Mouse (Mus musculus) cerebral cortex, adult 2 months (tissue): ENCODE measurements around the gene P2rx5.

Source experiments
- WGBS: fragments of 180-500 bp; shearing (Covaris S2); methylation state at CpG from one replicate; pipeline ENCODE4 v1.1.7; 2018; 5-methylcytosine and 5-hydroxymethylcytosine counted together

Gene P2rx5

DNA sequence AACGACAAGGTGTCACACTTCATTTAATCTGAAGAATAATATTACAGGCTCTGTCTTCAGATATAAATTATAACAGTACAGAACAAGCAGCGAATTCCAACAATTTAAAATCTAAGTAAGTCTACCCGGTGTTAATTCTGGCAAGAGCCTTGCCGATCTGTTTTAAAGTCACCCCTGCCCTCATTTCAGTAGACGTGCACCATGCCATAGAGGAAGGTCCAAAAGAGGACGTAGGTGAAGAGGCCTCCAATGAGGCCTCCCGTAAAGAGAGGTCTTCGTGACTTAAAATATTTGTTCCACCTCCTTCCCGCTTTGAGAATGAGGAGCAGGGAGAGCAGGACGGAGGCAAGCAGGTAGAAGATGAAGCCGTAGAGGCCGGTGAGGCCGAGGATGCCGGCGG, 16.0 kb downstream of the P2rx5 start:
- under 1% methylated on average over 15 of the region's 15 CpGs for WGBS

DNA sequence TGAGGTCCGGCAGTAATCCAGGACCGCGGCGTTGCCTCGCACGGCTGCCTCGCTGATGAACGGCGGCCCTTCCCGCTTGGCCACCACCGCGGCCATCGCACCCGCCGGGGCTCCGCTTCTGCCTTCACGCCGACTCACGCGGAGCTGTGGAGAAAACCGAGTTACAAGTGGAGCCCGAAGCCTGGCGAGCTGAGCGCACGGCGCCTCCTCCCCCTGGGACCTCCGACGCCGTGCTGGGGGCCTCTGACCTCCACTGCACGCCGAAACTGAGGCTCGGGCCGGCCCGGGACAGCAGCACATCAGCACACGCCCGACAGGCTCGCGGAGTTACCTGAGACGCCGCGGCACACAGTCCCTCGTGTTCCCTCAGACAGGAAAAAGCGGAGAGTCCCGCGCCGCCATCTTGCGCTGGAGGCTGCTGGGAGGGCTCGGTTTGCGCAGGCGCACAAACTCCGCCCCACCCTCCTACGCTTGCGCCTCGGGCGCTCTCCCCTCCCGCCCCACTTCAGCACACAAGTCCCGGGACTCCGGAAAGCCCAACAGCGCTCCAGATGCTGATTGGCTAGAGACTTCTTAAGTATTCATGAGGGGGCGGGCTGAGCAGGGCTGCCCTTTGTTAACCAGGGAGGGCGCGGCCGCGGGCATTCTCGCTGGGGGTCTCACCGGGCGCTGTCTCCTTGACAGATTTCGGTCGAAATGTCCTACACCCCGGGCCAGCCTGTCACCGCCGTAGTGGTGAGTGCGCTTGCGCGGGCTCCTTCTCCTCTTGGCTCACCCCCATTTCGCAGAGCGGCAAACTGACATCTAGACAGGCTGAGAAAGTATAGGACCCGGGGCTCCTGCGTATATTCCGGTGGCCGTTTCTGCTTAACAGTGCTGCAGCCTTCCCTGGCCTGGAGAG, 16.6 kb downstream of the P2rx5 start, which contains the start of the genes Emc6 and Tax1bp3:
Gene Emc6 (minus strand): TSS at position 430 of the 901 bp plus-strand sequence.
Gene Tax1bp3 (plus strand): TSS at position 476 of the 901 bp plus-strand sequence.
- under 1% methylated on average over 81 of the region's 81 CpGs for WGBS

DNA sequence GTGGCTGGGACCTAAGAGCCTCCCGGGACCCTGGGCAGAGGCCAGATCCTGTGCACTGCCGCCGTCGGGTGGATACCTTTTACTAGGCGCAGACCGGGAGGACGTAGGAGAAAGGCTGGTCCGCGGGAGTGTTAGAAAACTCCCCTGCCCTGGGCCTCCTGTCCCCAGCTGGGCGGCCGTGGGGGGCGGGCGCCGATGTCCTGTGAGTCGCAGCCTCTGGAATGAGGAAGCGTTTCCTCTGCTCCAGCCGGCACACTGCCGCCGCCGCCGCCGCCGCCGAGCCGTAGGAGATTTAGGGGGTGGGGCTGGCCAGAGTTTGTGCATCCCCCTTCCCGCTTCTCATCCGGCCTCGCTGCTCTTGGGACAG, 17.3 kb downstream of the P2rx5 start:
- under 1% methylated on average over 28 of the region's 28 CpGs for WGBS

DNA sequence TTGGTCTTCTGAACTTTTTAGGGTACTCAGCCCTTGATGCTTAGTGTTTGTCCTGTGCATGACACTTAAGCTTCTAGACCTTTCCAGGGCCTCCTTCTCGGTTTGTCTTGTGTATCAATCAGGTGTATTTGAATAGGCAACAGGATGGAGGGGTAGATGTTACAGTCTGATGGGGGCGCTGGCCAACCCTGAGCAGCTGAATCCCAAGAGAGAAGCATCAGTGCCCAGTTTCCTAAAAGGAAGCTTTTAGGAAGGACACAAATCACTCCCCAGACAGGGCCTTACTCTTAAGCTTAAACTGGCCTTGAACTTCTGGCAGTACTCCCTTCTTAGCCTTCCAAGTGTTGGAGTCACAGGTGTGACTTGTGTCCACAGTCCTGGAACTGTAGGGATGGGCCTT, 17.7 kb downstream of the P2rx5 start:
- 12% methylated on average over 2 of the region's 2 CpGs for WGBS

DNA sequence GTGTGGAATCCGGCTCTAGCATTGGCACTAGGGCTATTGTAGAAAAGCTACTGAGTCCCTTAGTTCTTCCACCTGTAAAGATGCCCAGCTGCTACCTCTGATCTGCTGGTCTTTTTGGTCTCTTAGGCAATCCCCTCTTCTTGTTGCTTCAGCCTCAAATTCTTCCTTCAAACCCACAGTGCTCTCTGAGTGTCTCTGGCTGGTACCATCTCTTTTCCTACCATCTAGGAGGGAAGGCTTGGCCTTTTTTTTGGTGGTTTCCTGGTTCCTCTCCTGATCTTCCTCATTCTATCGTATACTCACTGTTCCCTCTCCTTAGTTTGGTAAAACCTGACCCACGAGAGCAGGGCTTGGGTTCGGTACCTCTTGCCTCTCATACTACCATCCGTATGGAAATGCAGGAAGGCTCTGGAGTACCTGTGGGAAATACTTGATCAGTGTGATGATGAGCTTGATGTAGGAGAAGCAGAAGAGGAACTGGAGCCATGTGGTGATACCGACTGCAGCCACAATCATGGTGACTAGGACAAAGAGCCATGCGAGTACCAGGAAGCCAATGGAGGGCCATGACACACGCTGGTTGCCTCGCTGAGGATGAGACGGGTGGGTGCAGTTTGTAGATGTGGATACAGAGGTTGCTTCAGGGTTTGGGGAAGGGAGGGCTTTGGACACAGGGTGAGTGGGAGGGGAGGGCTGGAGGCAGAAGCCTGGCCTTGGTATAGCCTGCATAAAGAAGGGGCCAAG, 25.8 kb downstream of the P2rx5 start:
- 89% methylated on average over 10 of the region's 10 CpGs for WGBS

DNA sequence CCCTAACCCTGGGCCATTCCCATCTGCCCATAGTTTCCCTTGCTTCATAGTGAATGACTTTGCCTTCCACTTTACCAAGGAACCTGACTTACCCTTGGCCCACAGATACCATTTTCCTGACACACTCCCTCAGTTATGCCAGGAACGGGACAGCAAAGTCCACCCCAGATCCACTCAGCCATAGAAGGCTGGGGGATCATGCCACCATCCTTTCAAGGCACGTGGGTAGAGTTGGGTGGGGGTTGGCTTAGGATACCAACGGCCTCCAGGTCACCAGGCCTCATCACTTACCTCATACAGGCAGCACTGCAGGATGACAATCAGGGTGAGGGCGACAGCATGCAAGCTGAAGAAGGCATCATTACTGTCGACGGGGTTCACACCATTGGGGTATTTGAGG, 27.0 kb downstream of the P2rx5 start:
- WGBS = 87% methylated on average over 6 of the region's 6 CpGs

DNA sequence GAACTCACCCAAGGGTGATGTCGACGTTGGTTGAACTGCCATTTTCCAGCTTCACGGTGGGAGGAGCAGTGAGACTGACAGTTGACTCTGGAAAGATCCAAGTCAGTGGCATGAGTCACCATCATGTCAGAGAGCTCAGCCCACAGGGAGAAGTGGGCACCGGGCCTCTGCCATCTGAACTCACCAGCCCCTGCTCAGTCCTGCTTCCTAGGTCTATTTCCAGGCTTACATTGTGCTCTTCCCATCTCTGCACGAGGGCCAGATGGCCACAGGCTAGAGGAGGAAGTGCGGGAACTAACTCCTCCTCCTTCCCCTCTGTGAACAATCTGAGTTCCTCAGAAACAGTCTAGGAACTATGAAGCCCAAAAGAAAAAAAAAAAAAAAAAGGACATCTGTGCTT, 32.8 kb downstream of the P2rx5 start:
- WGBS = 39% methylated on average over 6 of the region's 6 CpGs

DNA sequence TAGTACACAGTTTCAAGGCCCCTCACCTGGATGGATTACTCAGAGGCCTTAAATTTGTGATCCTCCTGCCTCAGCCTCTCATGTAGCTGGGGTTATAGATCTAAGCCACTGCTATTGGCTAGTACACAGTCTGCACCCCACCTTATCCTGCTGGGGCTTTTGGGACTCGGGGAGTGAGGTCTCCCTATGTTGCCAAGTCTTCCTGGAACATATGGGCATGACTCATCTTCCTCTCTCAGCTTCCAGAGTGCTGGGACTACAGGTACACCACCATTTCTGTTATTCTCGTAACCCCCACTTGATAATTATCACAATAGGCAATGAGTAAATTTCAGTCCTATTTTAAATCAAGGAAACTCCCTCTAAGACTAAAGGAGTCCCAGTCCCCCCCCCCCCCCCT, 34.2 kb downstream of the P2rx5 start:
- WGBS = 44% methylated on average over 2 of the region's 2 CpGs

DNA sequence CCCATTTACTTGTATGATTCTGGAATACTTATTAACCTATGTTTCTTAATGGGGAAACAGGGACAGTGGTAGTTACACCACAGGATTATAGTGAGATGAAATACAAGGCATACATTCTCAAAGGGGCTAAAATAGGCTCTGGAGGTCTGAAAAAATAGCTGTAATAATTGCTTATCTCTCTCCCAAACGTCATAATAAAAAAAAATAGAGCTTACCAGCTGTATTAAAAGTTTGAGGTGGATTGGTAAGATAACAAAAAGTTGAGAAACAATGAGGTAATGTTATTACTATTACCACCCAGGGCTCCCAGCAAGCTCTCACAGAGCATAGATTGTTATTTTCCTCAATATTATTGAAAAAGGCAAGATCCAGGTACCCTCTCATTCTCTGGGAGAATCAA, 38.0 kb downstream of the P2rx5 start:
- WGBS = 0% methylated on average over 1 of the region's 1 CpGs

DNA sequence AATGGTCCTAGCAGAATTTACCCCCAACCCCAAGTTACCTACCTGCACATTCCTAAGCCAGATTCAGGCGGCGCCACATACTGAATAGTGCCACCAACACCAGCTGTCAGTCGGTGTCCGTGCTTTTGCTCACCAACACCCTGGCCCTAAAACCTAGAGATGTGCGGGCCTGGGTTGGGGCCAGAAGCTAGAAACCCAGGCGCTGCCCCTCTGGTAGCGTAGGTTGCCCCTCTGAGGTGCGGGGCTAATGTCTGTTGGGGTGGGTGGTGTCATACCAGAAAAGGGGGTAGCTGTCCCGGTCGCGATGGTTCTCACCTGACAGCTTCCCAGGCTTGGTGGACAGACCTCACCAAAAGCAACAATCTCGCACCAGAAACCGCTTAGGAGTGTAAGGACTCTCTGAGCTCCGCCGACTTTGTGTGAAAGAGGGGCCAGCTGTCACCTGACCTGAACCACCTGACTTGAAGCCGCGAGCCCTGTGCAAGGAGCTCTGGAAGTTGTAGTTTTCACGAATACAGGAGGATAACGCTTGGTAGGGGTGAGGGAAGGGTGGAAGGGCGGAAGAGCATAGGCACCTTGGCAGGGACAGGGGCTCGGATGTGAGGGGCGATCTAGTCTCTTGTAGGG, 38.5 kb downstream of the P2rx5 start, which contains the start of gene Ctns:
Gene Ctns (minus strand): TSS at position 440 of the 627 bp plus-strand sequence.
- WGBS = under 1% methylated on average over 22 of the region's 22 CpGs

DNA sequence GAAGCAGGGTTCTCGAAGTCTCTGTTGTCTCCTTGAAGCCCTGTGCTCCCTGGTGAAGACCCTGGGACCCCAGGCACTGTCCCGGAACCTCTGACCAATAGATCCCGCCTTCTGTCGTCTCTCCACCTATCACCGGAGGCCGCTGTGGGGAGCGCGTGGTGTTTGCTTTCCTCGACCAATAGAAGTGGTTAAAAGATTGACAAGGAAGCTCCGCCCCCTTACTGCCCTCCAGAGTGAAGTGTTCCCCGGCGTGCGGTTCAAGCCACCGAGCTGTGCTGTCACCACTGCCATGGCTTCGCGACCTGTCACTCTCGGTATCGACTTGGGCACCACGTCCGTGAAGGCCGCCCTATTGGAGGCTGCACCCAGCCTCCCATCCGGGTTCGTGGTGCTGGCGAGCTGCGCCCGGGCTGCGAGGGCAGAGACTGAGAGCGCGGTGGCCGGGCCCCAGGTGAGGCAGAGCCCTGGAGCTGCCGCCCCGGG, 39.0 kb downstream of the P2rx5 start, which contains the start of gene Shpk:
Gene Shpk (plus strand): TSS at position 231 of the 483 bp plus-strand sequence.
- WGBS = 0% methylated on average over 32 of the region's 32 CpGs

DNA sequence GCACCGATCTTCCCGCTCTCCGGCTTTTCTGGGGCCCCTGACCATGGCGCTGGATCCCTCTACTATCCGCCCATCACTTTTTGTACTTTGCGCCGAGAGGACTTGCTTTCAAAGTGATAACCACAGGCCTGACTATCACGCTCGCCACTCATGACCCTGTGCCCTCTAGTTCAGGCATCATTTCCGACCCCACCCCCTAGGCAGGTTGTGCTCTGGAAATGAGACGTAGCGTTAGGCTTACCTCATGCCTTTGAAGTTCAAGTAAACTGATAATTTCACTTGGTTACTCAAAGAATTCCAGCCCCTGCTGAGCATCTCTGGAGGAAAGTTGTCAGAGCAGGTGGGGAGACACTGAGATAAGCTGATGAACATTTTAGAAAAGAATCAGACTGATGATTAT, 39.7 kb downstream of the P2rx5 start:
- 2% methylated on average over 12 of the region's 12 CpGs for WGBS

DNA sequence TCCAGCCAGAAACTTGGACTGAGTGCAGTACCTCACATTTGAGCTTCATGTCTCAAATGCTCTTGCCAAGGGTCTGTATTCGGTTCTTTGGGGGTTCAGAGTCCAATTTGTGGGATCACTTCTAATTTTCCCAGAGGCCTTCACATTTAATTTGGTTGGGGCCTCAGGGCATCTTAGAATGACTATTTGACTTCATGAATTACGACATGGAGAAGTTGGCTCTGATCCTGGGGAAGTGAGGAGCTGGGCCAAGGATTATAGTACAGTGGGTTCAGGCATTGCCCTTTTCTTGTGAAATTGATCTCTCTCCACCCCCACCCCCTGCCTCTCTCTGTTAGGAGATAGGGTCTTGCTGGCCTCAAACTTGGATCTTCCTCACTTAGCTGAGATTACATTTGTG, 40.8 kb downstream of the P2rx5 start:
- WGBS = 61% methylated on average over 2 of the region's 2 CpGs

DNA sequence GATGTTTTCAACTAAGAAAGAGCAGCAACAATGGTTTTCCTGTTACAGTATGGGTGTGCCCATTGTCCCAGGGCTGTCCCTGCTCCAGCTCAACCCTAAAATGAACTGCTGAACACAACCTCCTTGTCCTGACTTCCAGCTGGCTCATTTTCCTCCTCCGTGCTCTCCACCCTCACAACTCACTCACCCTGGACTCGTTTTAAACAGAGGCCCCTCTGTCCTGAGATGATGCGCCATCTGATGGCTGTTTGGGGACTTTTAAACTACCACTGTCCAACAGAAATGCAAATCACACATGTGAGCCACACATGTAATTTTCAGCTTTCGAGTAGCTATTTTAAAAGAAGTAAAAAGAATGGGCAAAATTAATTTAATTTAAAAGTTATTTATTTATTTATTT, 41.4 kb downstream of the P2rx5 start:
- 39% methylated on average over 4 of the region's 4 CpGs for WGBS

DNA sequence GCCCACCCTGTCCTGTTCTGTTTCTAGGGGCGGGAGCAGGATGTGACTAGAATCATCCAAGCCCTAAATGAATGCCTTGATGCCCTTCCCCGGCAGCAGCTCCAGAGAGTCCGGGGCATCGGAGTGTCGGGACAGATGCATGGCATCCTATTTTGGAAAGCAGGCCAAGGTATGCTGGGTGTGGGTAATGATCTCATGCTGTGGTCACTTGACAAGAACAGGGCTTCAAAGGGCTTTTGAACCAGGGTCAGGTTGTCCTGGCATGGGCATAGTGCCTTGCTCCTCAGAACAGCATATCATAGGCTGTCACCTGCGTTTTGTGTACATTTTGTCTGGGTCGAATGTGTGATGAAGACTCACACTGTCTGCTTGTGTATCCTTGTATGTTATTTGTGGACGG, 43.7 kb downstream of the P2rx5 start:
- 90% methylated on average over 8 of the region's 8 CpGs for WGBS

DNA sequence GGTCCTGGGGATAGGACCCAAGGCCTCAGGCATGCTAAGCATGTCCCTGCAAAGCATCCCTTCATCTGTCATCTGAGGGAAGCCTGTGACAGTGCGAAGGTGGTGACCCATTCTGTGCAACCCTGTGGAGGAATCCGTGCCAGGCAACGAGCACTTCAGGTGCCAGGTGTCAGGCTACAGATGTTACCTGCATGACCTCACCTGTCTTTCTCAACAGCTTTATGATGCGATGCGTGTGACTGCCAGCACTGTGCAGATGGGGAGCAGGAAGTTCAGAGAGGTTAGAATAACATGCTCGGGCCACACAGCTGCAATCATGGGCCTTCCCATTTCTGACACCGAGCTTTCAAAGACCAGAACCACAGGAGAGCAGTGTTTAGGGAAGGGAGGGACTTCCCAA, 45.0 kb downstream of the P2rx5 start:
- 84% methylated on average over 7 of the region's 7 CpGs for WGBS

DNA sequence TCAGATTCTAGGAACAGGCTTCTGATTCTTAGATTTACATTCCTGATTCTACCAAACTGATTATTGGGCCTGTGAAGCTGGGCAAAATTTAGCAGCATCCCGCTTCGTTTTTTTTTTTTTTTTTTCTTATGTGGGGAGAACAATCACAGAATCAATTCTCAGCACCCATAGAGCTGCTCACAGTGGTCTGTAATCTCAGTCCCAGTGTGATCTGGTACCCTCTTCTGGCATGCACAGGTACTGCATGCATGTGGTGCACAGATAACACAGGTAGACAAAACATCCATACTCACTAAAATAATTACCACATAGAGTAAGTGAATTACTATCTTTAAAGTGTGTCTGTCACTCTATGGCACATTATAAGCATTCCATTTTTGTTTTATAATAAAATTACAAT, 47.4 kb downstream of the P2rx5 start:
- WGBS = 86% methylated on average over 2 of the region's 2 CpGs

DNA sequence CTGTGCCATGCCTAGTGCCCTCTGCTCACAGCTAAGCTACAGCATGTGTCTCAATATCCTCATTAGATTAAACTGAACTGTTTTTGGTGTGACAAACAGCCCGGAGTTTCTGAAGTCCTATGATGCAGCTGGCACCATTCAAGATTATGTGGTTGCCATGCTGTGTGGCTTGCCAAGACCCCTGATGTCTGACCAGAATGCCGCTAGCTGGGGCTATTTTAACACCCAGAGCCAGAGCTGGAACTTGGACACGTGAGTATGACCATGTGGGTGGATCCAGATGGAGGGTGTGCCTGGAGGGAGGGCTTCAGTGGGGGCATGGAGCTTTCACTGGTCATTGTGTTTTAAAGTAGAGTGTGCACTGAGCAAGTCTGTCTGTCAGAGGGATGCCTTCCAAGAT, 53.7 kb downstream of the P2rx5 start:
- WGBS = 50% methylated on average over 3 of the region's 3 CpGs

DNA sequence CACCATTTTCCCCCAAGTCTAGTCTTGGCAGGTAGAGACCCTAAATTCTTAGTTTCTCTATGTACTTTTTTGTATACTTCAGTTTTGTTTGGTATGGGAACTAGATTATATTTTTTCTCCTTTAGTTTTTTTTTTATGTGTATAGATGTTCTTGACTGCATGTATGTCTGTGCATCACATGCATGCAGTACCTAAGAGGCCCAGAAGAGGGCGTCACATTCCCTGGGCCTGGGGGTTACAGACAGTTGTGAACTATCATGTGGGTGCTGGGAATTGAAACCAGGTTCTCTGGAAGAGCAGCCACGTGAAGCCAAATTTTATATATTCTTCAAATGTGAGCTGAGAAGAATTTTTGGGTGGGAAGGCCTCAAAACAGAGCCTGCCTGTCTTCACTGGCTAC, 59.5 kb downstream of the P2rx5 start:
- 76% methylated on average over 2 of the region's 2 CpGs for WGBS

DNA sequence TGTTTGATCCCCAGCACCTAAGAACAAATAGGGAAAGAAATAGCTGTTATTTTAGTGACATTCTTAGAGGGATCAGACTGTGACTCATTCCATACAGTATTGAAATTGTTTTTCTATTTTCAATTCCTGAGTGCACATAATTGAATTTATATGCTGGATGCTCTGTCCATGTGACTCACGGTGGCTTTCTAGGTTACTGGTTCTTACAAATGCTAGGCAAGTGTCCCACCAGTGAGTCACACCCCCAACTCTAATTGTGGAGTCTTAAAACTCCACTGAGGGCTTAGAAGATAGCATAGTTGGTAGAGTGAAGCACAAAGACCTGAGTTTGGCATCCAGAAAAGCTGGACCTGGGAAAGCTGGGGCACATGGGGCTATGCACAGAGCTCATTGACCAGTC, 60.4 kb downstream of the P2rx5 start:
- WGBS = 70% methylated on average over 1 of the region's 1 CpGs
